Mouse (Mus musculus): Measurements from ENCODE around the gene Zfp568. TPM values are rescaled to one million over a fixed set of nuclear protein-coding genes. Genes with fewer than 3 reads are reported as not detected.
"Not testable (repeated sequence)": the region's sequence is repeated elsewhere in the genome, so short reads cannot be mapped to it uniquely, and the experiment has no call there.

The Zfp568 gene
- polyA plus RNA-seq (2012; ENCODE audit: insufficient read depth, insufficient read length, missing spikeins): 2.4 and 4.0 TPM in 2 replicates

DNA sequence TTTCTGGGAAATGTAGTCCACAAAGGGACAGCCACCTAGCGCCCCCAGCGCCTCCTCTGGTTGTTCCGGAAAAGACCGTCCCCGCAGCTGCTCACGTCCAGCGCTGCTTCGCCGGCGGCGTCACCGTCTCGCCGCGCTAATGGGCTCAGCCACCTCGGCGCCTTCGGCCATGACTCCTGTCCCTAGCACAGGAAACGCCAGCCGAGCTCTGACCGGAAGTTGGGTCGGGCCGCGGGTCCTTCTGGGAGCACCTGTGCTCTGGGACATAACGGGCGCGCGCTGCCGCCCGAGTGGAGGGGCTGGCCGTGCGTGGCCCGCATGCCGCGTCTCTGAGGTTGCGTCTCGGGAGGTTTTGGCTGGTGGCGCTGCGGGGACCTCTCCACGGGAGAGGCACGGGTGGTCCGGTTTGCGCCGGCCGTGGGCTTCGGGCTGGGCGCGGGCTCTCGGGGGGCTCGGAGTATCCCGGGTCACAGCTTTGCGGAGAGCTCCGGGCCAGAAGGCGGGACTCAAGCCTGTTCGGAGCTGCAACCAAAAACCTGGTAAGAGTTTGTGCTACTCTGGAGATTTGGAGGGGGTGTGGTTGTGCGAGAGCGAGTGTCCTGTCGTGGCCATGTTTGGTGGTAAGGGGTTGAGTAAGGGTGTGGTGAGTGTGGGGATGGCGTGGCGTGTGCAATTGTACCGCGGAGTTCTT is at the start of gene Zfp568:
Gene Zfp568, plus strand, starts transcription at position 266 of the 691 bp plus-strand sequence.
- Histone ChIP-seq H3K27ac (replicated peaks; ENCODE audit: low read depth, low read length) (peak within 1 kb of the TSS; percentile 74), H3K4me3 (ENCODE audit: insufficient read depth, low read depth, low read length) (peak within 1 kb of the TSS; percentile 80), H3K4me1 (ENCODE audit: control insufficient read depth, insufficient read depth, insufficient read length, low read length) (peaks cover 3% of the 10 kb centered on the region)

DNA sequence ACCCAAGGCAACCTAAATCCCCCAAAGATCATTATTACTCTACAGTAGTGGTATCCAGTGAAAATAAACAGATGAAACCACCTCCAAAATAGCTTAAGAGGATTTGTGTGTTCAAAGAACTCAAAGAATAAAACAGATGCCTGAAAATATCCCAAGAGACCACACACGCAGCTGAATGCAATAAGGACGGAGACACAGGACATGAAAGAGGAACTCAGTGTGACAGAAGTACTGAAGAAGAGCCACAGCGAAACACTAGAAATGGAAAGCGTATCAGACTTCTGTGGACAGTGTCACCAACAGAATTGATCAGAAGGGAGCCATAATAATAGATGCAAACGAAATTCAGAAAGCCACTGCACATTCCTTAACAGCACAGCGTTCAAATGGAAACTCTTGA is 44.9 kb upstream of the Zfp568 start:
- Histone ChIP-seq H3K4me3 (ENCODE audit: insufficient read depth, low read depth, low read length) (no peak overlapping the region), H3K4me1 (ENCODE audit: control insufficient read depth, insufficient read depth, insufficient read length, low read length) (no peaks in the 10 kb centered on the region), H3K27ac (replicated peaks; ENCODE audit: low read depth, low read length) (no peak overlapping the region)

DNA sequence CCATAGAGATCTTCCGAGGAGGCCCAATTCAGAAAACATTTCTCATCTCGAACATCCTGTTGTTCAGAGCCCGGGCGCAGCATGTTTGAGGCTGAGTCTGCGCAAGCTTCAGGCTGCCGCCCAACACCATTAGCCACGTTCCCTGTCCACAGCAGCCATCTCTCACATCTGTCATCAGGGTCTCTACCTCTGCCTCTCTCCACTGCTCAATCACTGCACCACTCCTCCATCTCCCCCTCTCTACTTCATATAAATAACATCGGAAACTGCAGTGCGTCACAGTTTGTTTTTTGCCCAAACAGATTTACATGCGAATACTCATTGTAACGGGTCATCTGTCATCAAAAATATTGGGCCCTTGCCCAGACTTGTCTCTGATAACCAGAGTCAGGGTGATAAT is 42.7 kb upstream of the Zfp568 start:
- H3K27ac ChIP-seq (replicated peaks; ENCODE audit: low read depth, low read length): no peak overlapping the region
- no peaks in the 10 kb centered on the region for H3K4me1 ChIP-seq (ENCODE audit: control insufficient read depth, insufficient read depth, insufficient read length, low read length)
- no peak overlapping the region for H3K4me3 ChIP-seq (ENCODE audit: insufficient read depth, low read depth, low read length)

DNA sequence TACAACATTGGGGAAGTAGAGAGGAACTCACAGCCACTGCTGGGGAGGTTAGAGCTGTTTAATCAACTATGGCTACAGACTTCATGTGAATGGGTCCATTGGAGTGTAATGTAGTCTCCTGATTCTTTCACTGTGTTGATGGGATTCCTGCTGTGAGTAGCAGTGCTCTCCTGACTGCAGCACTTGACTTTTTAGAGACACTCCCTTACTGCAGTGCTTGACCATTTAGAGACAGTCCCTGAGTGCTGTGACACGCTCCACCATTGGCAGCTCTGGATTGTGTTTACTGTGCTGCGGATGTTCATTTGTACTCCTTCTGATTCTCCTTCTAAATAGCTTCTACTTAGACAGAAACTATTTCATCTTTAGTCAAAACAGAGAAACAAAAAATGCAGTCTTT is 41.0 kb upstream of the Zfp568 start:
- no peak overlapping the region for H3K4me3 ChIP-seq (ENCODE audit: insufficient read depth, low read depth, low read length)
- H3K4me1 ChIP-seq (ENCODE audit: control insufficient read depth, insufficient read depth, insufficient read length, low read length): no peaks in the 10 kb centered on the region
- no peak overlapping the region for H3K27ac ChIP-seq (replicated peaks; ENCODE audit: low read depth, low read length)

DNA sequence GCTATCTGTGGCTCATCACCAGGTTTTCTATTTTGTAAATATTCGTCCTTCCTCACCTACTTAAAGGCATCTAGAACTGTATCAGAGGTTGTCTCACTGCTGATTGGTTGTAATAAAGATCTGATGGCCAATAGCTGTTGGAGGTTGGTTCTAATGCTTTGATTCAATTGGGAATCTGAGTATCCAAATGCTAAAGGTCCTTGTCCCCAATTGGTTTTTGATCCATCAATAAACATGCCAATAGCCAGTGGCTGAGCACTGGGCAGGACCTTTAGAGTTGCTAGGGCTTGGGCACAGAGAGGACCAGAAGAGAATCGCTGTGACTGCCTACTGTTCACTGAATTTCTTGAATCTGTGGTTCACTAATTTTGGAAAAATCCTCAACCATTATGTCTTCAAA is 40.0 kb upstream of the Zfp568 start:
- Histone ChIP-seq H3K4me1 (ENCODE audit: control insufficient read depth, insufficient read depth, insufficient read length, low read length) (no peaks in the 10 kb centered on the region), H3K27ac (replicated peaks; ENCODE audit: low read depth, low read length) (no peak overlapping the region)

DNA sequence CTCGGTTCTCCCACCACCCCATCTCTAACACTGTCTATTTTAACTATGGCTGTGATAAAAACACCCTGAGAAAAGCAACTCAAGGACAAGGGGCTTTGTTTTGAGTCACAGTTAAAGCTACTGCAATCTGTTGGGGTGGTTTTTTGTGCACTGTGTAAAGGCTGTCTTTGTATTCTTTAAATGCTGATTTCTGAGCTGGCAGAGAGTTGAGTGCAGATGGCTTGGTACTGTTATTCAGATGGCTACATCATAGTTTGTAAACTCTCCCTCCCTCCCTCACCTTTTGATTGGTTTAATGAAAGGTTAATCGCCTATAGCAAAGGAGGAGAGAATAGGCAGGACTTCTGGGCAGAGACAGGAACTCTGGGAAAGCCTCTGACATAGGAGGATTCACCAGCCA is 39.6 kb upstream of the Zfp568 start:
- Histone ChIP-seq H3K27ac (replicated peaks; ENCODE audit: low read depth, low read length) (no peak overlapping the region), H3K4me3 (ENCODE audit: insufficient read depth, low read depth, low read length) (no peak overlapping the region)

More for the DNA sequence above, 40.0 kb upstream of the Zfp568 start:
- H3K4me3 ChIP-seq (ENCODE audit: insufficient read depth, low read depth, low read length): no peak overlapping the region

DNA sequence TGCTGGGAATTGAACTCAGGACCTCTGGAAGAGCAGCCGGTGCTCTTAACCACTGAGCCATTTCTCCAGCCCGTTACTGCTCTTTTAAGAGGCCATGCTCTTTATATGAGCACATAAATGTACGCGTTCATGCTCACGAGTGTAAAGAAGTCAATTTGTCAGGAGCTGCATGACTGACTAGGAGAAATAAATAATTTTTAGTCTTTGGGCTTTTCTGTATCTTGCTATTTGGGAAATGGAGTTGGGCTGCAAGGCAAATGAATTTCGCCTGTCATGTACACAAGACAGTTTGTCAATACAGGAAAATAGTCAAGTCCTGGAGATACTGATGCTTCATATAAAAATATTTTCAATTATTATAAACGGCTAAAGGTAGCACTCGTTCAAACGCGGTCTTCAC is 30.7 kb upstream of the Zfp568 start:
- no peaks in the 10 kb centered on the region for H3K4me1 ChIP-seq (ENCODE audit: control insufficient read depth, insufficient read depth, insufficient read length, low read length)
- peak overlapping the region; percentile 100 for H3K4me3 ChIP-seq (ENCODE audit: insufficient read depth, low read depth, low read length)
- no peak overlapping the region for H3K27ac ChIP-seq (replicated peaks; ENCODE audit: low read depth, low read length)

More for the DNA sequence above, 39.6 kb upstream of the Zfp568 start:
- H3K4me1 ChIP-seq (ENCODE audit: control insufficient read depth, insufficient read depth, insufficient read length, low read length): no peaks in the 10 kb centered on the region

DNA sequence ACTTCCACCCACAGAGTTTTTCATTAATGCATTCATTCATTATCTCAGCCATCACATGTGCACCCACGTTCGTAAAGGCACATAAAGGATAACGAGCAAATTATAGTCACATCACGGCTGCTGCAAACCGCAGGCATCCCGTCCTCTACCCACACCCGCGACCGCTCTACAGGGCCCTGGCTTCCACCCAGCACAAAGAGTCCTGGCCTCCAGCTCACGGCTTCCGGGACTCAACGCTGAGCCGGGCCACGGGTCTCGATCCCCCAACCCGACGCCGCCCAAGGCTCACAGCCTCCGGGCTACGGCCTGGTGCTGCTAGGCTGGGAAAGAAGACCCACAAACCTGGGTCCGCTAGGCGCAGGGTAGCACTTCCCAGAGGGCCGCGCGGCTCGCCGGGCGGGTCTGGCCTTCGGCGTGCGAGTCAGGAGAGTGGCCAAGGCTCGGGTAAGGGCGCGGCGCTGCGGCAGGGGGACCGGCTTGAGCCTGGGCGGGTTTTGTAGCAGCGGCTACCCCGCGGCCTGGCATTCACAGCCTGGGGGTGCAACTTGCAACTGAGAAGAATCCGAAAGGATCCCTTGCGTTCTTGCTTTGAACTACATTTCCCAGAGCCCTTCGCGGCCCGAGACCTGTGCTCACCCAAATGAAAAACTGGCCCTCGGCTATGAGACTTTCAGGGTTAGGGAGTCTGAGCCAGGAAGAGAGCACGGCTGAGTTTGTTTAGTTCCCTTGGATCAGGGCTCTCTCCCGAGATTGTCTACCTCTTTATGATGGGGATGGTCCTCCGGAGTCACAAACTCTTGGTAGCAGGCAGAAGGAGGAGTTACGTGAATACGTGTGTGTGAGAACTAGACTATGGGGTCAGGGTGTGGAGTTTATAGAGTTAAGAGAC is 30.0 kb upstream of the Zfp568 start, which contains the start of gene Zfp74:
Gene Zfp74, minus strand, starts transcription at position 577 of the 889 bp plus-strand sequence.
- Histone ChIP-seq H3K27ac (replicated peaks; ENCODE audit: low read depth, low read length) (peak within 1 kb of the TSS; percentile 89), H3K4me1 (ENCODE audit: control insufficient read depth, insufficient read depth, insufficient read length, low read length) (no peaks in the 10 kb centered on the region), H3K4me3 (ENCODE audit: insufficient read depth, low read depth, low read length) (peak within 1 kb of the TSS; percentile 100)

DNA sequence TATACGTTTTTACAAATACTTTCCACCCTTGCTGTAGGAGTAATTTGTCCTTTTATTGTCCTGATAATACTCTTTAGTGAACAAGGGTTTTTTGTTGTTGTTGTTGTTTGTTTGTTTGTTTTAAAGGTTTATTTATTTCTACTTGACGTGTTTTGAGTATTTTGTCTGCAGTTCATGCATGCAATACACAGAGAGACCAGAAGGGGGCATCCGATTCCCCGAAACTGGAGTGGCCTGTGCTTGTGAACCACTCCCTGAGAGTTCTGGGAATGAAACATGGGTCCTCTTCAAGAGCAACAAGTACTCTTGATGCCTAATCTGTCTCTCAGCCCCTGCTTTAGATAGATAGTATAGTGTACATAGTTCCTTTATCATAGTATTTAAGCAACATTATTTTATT is 29.0 kb upstream of the Zfp568 start:
- Histone ChIP-seq H3K27ac (replicated peaks; ENCODE audit: low read depth, low read length) (no peak overlapping the region), H3K4me3 (ENCODE audit: insufficient read depth, low read depth, low read length) (peak overlapping the region; percentile 100; the same call in 1 of the 2 replicates), H3K4me1 (ENCODE audit: control insufficient read depth, insufficient read depth, insufficient read length, low read length) (no peaks in the 10 kb centered on the region)

DNA sequence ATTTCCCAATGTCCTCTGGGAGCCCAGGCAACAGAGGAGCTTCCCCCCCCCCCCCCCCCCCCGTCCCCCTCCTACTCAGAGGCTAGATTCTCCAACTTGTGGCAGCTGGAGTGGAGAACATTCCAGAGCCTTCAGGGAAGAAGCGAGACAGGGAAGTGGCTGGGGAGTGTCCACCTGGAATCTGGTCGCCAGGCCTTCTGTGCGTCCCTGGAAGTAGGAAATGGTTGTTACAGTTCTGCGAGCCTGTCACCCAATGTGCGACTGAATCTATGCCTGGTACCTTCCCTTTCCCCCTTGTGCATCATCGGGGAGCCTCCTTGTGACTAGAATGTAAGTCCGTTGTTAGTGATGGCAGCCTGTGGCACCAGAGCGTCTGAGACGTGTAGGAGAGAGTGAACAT is 27.5 kb upstream of the Zfp568 start:
- Histone ChIP-seq H3K4me1 (ENCODE audit: control insufficient read depth, insufficient read depth, insufficient read length, low read length) (no peaks in the 10 kb centered on the region), H3K27ac (replicated peaks; ENCODE audit: low read depth, low read length) (0 out of 2 replicates have a peak overlapping the region, but pooled peaks have one; percentile 18), H3K4me3 (ENCODE audit: insufficient read depth, low read depth, low read length) (peak overlapping the region; percentile 26; the same call in 1 of the 2 replicates)

DNA sequence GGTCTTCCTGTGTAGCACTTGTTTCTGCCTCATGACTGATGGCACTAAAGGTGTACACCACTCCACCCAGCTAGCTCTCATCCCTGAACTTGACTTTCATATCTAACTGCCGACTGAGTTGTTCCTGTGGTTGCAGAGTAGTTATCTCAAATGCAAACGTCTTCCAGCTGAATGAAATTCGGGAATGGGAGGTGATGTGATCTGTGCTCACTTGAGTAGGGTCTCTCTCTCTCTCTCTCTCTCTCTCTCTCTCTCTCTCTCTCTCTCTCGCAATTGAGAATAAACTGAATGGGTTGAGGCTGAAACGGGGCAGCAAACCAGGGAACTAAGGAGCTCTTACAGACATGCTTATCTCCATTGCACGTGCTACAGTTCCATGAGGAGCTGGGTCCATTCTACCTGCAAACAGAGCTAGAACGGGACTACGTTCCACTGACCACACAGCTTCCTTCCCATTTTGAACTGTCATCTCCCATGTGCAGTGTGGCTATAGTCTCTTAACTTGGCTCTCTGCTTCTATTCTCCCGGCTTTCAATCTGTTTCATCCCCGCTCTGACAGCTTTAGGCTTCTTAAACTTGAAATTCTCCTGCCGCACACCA is 25.5 kb upstream of the Zfp568 start:
- no peaks in the 10 kb centered on the region for H3K4me1 ChIP-seq (ENCODE audit: control insufficient read depth, insufficient read depth, insufficient read length, low read length)
- H3K4me3 ChIP-seq (ENCODE audit: insufficient read depth, low read depth, low read length): no peak overlapping the region
- no peak overlapping the region for H3K27ac ChIP-seq (replicated peaks; ENCODE audit: low read depth, low read length)

DNA sequence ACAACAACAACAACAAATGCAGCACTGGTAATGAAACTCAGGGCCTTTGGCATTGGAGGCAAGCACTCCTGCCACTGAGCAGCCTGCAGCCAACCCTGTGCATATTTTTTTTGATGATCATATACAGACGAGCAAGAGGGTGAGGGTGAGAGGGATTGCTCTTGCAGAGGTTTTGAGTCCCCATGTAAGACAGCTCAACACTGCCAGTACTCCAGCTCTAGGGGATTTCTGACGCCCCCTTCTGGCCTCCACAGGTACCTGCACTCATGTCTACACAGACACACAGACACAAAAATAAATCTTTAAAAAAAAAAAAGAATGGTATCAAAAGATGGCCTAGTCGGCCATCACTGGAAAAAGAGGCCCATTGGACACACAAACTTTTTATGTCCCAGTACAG is 24.8 kb upstream of the Zfp568 start:
- H3K4me1 ChIP-seq (ENCODE audit: control insufficient read depth, insufficient read depth, insufficient read length, low read length): no peaks in the 10 kb centered on the region
- no peak overlapping the region for H3K27ac ChIP-seq (replicated peaks; ENCODE audit: low read depth, low read length)
- H3K4me3 ChIP-seq (ENCODE audit: insufficient read depth, low read depth, low read length): no peak overlapping the region

DNA sequence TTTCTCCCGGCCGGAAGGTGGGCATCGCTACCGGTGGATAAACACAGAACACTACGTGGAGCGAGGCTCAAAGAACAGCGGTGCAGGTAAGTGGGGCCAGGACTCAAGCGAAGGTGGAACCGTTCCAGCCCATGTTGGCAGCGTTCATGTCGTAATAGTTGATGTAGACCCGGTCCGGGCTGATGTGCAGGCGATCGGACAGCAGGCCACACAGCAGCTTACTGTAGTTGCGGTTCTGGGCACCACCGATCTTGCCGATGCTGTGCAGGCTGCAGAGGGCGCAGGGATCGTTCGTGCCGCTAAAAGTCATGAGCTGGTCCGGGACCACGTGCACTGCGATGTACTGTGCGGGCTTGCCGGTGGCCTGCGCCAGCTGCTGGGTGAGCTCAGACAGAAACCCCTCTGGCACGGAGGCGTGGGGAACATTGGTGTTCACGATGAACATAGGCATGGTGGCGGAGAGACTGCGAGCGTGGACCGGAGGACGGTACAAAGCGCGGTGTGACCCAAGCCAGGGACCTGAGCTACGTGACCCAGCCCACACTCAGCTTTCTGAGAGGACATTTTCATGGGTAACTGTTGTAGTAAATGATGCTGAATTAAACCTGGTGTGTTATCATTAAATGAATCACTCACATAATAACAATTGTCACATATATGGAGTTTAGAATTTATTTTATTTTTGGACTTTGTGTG is 18.5 kb upstream of the Zfp568 start:
- not testable (repeated sequence) for H3K27ac ChIP-seq (replicated peaks; ENCODE audit: low read depth, low read length); H3K4me3 ChIP-seq (ENCODE audit: insufficient read depth, low read depth, low read length); H3K4me1 ChIP-seq (ENCODE audit: control insufficient read depth, insufficient read depth, insufficient read length, low read length)

DNA sequence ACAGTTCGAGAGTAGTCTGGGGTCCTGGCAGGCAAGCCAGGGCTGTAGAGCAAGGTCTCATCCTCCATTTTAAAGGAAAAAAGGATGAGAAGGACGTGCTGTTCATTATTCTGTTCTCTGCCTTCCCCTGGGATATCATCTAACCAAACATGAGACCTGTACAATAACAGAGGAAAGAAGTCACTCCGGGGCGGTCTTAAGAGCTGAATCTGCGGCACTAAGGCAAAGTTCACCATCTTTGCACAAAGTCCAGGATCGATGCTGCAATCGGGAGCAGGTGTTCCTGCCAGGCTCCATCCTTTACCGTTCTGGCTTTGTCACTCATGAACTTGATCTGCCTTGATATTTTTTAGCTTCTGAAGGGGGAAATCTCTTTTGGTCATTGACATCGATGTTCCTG is 13.1 kb upstream of the Zfp568 start:
- Histone ChIP-seq H3K27ac (replicated peaks; ENCODE audit: low read depth, low read length) (no peak overlapping the region), H3K4me1 (ENCODE audit: control insufficient read depth, insufficient read depth, insufficient read length, low read length) (no peaks in the 10 kb centered on the region), H3K4me3 (ENCODE audit: insufficient read depth, low read depth, low read length) (no peak overlapping the region)

DNA sequence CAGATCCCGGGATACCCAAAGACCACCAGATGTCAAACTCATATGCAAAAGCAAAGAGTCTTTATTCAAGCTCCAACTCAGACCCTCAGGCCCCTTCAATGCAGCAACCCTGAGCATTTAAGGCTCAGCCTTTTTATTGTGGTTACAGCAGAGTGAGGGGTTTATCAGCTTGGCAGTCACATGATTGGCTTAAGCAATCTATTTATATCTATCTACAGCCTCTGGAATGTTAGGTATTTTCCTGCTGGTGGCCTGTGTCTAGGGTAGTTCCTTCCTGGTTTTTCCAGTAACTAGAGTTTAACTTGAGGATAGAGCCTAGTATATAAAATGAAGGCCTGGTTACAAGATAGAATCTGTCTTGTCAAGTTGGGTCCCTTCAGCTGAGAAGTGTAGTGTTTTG is 3.0 kb upstream of the Zfp568 start:
- H3K27ac ChIP-seq (replicated peaks; ENCODE audit: low read depth, low read length): no peak overlapping the region
- H3K4me3 ChIP-seq (ENCODE audit: insufficient read depth, low read depth, low read length): no peak overlapping the region
- peaks cover 3% of the 10 kb centered on the region for H3K4me1 ChIP-seq (ENCODE audit: control insufficient read depth, insufficient read depth, insufficient read length, low read length)
